Mouse (Mus musculus) embryo, embryonic 10 days (tissue): Measurements from ENCODE around the gene Camta1.
A peak's percentile ranks its signal among the peaks of the same experiment; 100 is the strongest.

Source experiments
- DNase-seq: peaks from one replicate; pipeline ENCODE4 v3.0.0-alpha.2; 2015; ENCODE audit warnings: low spot score

Camta1 gene

DNA sequence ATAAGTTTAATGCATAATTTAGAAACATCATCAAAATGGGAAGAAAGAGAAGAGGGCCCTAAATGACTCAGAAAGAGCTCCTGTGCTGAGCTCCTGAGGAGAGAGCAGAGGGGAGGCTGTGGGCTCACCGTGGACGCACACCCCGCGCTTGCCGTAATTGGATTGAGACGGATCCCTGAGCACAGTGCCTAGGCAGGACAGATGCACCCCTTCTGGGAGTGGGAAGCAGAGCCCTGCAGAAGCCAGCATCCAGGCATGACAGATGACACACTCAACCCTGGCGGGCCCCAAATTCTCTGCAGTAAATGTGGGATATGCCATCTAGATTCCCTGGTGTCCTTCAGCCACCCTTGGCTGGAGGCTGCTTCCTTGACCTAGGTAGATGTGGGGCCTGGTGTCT is 654.1 kb downstream of the Camta1 start:
- DNase-seq: no peak

DNA sequence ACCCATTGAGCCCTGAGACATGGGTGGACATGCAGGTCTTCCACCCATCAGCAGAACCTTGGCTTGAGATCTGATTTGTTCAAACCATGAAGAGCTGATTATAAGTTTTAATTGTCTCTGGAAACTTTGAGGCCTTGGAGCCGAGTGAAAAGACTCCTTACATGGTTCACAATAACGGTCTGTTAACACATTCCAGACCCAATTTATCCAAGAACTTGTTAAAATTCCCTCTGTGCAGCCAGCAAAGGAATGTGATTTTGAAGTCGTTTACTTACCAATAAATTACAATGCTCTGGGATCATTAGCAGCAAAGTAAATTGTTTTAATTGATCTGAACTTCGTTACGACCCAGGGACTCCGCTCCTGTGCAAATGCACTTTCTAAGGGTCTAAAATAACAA is 658.8 kb downstream of the Camta1 start:
- DNase-seq: no peak

DNA sequence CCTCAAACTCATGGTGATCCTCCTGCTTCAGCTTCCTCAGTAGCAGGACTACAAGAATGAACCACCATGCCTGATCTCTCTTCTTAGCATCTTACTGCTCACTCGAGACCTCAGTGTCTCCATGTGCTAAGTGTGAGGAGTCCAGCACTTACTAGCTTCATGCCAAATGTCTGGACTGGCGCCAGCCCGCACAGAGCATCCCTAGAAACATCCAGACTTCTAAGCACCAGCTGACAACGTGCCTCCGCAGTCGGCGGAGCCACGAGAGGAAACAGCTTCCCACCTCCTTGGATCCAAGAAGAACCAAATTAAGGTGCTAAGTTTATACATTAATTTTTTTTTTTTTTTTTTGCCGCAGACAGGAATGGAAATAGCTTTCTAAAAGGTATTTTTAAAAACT is 661.4 kb downstream of the Camta1 start:
- no peak for DNase-seq

DNA sequence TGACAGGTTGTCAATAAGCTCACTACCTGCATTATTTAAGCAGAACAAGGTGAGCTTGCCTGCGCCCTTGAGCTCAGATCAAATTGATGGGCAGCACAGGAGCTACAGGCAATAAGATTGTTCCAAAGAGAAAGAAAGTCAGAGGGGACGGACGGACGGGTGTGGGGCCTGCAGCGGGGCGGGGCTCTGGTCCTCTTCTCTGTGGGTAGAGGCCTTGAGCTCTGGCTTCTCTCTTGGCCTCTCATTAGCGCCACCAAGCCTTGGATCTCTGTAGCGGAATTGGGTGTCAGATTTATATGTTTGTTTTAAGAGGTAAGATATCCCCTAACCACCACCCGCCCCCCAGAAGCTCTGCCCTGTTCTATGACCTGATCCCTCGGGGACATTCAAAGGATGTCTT is 666.5 kb downstream of the Camta1 start:
- no peak for DNase-seq

DNA sequence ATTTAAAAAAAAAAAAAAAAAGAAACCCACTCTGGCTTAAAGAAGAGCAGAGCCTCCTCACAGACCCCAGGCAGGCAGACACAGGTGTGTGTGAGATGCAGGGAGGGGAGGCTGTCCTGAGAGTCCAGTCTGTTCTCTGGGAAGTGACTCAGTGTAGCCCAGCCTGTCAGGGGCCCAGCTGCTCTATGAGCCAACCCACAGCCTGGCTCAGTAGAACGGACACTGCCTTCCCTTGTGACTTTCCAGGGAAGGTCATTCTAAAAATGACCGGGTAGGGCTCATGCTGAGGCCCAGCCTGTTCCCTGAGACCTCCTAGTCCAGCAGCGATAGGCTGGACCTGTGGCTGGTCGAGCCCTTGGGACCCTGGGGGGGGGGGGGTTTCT is 667.0 kb downstream of the Camta1 start:
- no peak for DNase-seq

DNA sequence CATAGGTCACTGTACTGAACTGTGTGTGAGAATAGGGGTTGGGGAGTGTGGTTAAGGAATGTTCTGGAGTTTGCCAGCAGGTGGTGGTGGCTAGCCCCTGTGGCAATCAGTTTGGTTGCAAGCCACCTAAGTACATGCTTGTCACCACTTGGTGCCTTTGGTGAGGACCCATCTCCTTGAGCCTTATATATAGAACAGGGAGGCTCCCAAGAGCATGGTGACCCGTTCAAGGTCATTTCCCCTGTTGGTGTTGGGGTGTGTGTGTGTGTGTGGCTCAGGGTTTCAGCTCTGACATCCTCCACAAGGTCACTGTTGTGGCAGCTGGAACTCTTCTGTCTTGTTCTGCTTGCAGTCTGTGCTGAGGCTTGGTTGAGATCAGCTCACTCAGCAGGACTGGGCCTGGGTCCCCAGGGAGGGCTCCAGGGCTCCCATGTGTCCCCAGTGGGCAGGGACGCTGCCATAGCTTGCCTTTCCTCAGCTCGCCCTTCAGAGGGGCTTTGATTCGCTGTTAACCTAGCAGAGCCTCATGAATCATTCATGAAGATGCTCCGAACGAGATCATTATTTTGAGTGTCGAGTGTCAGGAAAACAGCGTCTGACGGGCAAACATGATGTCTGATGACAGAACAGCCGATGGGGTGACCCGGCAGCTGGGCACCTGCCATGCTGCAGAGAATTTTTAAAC is 667.5 kb downstream of the Camta1 start:
- no peak for DNase-seq

DNA sequence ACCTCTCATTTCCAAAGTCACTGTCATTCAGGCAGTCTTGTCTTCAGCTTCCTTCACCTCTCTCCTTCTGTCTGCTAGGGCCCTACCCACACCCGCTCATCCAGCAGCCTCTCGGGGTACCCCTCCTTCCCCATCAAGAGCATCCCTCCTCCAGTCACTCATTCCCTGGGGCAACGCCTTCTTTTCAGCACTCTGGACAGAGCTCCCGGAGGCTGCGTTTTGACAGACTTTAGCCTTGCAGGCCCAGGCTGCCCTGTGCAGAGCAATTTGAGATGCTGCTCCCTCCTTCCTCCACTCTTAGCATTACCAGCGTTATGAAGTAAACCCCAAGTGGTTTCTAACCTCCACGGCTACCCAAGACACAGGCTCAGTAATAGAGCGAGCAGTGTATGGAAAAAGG is 675.2 kb downstream of the Camta1 start:
- DNase-seq: peak; percentile 82

DNA sequence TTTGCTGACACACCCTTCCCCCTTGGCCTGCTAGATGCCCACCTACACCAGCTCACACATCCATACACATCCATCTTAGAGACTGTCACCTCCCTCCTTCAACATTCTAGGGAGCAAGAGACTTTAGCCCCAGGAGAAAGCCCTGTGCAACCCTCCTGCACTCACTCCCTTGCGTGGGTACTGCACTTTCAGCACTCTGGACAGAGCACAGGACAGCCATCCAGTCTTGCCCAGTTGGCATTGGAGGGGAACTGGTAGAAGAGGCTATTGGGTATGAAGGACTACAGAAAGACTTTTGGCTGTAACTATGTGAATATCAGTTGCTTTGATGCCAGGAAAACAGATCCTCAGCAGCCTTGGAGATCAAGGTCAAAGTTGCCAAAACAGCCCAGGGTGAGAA is 675.9 kb downstream of the Camta1 start:
- DNase-seq: peak; percentile 67

DNA sequence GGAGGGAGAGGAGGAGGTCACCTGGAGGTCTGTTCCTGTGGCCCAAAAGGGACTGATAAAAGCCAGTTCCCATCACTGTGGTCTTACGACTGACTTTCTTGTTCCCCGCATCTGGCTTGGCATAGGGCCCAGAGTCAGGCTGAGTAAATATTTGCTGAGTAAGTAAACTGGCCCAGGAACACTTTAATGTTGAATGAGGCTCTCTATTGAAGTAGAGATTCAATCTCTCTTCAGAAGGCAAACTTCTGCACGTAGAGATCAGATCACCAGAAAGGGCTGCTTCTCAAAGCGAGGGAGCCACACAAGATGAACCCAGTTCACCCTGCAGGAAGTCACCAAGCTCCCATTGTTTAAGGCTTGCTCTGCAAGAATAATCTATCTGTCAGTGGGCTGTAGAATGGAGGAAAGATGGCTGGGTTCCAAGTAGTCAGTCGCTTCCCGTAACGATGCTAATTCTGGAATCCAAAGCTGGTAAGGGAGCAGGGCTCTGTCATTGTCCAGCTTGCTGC is 681.2 kb downstream of the Camta1 start:
- DNase-seq: no peak

DNA sequence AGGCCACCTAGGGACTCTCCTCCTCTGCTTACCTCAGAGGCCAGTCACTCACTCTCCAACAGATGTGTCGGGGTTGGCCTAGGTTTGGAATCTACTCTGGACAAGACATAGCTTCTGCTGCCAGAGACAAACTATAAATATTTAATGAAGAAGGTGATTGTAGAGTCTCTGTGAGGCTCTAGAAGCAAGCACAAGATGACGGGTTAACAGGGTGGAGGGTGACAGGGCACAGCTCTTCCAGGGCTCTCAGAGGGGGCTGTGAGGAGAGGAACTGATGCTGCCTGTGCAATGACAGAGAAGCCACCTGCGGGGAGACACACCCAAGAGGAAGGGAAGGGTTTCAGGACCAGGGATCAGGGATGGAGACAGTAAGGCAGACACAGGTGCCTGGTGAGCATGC is 682.0 kb downstream of the Camta1 start:
- no peak for DNase-seq

DNA sequence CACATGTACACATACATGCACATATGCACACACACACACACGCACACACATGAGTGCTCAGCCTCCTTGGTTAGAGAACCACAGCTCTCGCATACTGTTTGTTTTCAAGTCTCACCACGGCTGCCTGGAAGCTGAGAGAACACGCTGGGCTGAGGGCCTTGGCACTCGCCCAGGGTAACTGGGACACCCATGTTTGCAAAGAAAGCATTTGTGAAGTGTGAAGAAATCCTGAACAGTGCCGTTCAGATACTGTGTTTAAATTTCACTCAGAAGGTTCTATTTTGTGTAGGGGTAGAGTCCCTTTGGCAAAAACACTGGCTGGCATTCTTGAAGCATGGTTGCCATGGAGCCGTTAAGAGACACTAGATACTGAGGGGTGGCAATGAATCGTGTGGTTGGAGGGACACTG is 682.7 kb downstream of the Camta1 start:
- no peak for DNase-seq

DNA sequence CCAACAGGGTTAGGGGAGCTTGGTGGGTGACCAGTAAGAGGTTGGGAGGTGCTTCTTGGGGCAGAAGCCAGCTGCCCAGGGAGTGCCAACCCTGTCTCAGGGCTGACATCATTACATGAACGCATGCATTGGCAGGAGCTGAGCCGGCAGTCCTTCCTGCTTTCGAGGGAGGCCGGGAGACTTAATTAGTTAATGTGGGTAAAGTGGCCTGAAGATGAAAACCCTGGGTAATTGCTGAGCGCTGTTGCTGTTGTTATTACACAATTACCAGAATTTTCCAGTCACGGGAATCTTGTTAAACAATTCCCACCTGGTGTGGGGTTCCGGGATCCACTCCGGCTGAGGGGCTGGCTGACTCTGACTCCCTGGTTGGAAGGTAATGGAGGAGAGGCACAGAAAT is 689.1 kb downstream of the Camta1 start:
- DNase-seq: no peak

DNA sequence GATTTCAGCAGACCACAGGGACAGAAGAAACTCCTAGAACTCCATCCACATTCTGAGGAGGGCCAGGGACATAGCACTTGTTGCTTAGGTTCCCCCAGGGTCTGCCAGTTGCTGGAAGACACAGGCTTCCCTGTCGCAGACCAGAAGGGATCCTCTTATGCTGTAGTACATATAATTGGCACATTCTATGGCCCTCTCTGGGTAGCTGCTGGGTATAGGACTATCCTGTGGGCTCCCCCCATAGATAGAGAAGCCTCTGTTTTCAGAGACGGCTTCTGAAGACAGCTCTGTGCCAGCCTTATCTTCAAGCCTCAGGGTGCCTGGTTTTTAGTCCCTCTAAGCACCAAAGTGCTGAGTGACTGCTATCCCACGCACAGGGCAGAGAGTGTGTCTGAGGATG is 690.6 kb downstream of the Camta1 start:
- no peak for DNase-seq

DNA sequence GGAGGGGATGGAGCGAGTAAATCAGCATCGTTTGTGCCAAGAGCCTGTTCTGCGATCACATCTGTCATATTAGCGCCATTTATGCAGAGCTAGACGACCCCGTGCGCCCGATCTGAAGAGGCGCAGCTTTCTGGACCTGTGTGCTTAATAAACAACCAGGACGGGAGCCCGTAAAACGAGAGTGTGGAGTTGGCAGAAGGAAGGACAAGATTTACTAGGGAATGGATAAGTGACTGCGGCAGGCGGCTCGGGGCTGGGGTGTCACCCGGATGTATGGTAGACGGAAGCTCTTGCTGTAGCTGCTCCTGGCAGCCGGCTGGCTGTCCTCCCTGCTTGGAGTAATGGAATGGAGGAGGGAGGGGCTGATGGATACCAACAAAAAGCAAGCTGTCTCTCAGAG is 691.0 kb downstream of the Camta1 start:
- no peak for DNase-seq

DNA sequence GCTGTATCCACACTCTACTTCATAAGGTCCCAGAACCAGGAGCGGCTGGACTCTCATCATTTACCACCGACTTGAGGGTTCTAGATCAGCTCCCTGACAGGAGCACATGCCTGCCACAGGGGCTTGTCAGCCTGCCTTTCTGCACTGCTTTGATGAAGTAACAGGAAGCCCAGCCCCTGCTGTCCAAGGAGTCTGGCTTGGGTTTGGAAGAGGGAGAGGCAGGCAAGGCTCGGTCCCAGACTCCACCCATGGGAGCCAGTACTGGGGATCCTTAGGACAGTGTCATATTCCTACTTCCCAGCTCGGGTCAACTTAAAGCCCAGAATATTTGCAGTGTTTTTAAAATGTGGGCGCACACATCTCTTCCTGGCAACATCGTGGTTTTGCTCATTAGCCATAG is 694.7 kb downstream of the Camta1 start:
- DNase-seq: no peak

DNA sequence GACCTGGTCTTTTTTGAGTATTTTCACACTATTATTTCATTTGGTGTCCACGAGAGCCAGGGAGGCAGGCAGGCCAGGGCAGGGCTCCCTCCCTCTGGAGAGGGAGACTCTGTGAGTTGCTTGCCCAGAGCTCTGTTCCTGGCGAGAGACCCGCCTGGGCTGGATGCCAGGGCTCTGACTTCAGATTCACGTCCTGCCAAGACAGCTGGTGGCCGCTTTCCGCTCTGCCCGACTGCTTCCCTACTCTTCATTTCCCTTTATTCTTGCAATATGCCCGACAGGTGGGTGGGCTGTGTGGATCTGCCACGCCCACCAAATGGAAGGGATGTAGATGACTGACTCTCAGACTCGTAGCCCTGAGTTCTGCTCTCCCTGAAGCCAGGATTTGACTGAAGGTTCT is 696.1 kb downstream of the Camta1 start:
- DNase-seq: no peak

DNA sequence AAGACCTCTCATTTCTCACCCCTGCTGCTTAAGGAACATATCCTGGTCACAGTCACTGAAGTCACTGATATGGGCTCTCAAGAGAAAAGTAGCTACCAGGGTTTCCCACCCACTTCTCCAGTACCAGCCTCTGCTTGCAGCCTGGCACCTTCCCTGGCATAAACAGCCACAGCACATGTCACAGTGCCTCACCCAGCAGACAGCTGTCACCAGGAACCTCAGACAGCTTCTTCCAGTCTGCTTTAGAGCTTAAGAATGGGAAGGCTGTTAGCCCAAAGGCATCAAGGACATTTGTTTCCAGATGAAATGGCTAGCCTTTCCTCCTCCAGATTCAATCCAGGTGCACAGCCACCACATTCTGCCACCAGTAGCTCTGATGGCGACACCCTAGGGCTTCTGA is 697.4 kb downstream of the Camta1 start:
- no peak for DNase-seq

DNA sequence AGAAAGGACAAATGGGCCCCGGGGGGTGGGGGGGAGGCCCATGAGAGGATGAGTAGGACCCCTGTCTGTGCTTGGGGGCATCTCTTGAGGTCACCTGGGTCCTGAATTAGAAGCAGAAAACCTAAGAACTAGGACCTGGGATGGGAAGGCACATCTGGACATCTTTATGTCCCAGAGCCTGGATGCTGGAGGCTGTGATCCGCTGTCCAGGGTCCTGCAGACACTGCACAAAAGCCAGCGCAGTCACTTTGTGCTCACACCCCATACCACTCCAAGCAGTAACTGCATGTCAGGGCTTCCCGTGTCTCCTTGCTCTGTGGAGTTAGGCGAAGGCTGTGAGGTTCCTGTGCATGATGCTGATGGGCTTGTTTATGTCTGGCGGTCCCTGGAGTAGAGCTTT is 699.8 kb downstream of the Camta1 start:
- DNase-seq: peak; percentile 60

DNA sequence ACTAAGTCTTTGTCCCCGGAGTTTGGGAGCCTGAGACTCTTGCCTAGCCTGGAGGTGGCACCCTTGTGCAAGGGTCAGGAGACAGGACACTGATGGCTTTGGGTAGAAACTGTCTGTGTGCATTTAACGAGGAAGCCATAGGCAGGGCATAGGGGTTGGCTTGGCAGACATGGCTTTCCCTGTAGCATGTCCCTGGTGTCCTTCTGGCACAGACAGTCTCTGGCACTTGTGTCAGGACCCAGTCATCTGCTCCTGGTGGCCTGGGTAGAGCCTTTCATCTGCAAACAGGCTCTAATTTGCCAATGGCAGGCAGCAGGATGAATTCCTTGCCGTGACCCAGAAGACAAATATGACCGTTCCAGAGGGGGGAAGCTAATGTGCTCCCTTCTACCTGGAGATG is 700.7 kb downstream of the Camta1 start:
- DNase-seq: no peak

DNA sequence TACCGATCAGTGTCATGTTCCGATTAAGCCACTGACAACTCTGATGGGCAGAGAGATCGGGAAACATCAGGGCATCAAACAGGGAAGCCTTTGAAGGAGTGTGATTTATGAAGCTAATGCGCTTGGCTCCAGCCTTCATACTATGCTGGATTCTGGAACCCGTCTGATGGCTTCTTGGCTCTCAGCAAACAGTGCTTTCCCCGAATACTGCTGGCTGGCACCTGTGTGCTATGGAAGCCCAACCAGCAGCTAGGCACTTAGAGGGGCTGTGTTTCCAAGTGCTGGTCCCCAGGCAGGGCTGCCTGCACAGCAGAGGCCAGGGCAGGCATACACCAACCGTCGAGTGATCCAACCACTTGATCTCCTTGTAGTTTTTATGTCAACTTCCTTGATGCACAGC is 701.2 kb downstream of the Camta1 start:
- DNase-seq: no peak

DNA sequence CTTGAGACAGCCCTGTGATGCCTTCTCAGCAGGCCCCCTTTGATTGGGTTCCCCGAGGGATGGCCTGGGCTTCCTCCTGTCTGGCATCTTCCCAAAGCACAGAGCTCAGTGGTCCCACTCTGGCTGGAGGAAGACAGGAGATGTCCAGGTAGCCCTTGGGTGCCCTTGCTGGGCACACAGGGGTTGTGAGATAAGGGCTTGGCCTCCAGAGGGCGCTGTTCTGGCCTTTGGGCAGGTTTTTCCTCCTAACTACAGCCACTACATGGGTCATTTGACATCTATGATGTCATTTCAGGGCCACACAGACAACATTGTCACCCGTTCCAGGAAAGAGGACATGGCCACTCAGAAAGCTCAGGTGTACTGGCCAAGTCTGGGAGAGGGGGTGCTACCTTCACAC is 703.4 kb downstream of the Camta1 start:
- DNase-seq: no peak

DNA sequence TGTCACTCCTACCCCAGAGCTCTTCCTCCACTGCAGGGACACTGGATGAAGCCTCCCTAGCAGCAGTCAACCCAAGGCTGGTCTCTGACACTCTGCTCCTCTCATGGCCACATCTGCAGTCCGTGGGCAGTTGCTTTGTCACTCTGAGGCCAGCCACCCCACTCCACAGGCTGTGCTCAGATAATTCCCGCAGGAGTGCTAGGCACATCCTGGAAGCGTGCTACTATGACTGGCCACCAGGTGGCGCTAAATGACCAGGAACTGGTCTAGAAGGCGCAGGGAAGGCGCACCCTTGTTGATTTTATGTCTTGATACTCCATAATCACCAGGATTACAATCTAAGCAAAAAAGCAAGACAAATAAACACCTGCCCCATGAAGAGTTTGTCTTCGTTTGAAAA is 704.8 kb downstream of the Camta1 start:
- DNase-seq: peak; percentile 87

DNA sequence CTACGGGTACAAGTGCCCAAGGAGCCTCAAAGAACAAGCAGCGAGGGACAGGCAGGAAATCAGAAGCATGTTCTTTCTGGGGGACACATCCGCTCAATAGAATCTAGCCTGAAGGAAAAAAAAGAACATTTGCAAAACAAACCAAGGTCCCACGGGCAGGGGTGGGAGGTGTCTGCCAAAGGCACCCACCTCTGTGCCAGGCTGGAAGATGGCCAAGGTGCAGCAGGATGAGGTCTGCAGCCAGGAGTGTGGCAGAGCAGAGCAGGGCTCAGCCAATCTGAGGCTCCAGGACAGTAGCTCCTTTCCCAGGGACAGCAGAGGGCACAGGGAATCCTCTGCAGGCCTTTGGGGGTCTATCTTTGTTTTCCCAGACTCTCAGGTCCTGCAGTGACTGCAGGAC is 706.1 kb downstream of the Camta1 start:
- no peak for DNase-seq

DNA sequence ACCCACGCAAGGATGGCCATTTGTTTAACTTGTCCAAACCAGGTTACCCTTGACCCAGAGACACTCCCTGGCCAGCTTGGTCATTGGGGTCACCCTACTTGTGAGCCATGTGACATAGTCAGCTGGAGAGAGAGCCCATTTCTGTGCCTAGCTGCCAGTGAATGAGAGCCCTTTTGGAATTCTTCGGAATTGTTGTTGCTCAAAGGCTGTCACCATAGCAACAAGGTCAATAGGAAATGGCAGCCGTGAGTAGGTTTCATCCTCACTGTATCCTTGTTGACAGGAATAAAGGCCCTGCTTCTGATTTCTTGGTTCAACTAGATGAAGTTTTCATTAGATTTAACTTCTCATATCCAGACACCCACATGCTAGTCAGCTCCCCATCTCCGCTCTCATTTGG is 707.4 kb downstream of the Camta1 start:
- DNase-seq: peak; percentile 75

DNA sequence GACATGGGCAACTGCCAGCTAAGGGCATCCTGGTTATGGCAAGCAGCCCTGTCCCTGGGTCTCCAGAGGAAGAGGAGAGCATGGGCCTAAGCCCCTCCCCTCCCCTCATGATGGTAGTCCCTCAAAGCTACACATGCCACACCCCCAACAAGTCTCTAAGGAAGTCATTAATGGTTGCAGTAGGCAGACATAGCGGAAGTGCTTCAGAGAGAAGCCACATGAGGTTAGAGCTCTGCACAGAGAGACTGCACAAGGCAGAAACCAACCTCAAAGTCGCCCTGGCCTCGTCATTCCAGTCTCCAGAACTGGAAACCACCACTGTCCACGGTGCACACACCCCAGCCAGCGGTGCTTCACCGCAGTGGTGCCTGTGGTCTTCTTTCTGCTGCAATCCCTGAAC is 709.7 kb downstream of the Camta1 start:
- no peak for DNase-seq
